Mouse (Mus musculus) erythroblast, embryonic 14.5 days (primary cell): ENCODE data around the gene Rhd.

Source experiments
- GATA1 ChIP-seq: IDR thresholded peaks from 2 replicates; pipeline ENCODE4 v1.6.1; 2012; ENCODE audit warnings: low read length, inconsistent platforms, mixed read lengths
- TAL1 ChIP-seq: IDR thresholded peaks from 3 replicates; pipeline ENCODE4 v1.6.1; 2012; ENCODE audit warnings: low read length, inconsistent platforms, mixed read lengths

- no peak for TF ChIP-seq GATA1
- TF ChIP-seq TAL1, result no peak
These were observed 18.9 kb downstream of the Rhd start for GRCm38 (mm10) chr4:134883266-134883665.
